Mouse (Mus musculus): ENCODE measurements around the gene Tas2r123.

Tas2r123 gene

DNA sequence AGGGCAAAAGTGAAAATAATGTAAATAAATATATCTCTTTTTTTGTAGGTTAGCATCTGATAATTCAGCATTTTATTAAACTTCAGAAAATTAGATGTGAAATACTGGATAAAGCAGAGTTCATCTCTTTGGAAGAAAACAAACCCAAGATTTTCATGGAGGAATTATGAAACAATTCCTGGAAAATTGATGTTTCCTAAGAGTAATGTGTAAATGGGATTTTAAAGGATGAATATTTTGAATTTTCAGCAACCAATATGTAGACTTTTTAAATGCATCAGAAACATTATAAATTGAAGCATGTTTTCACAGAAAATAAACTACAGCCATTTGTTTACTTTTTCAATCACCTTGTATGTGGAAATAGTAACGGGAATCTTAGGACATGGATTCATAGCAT is at the start of gene Tas2r123:
TSS of gene Tas2r123 (plus strand) at position 301 of the 400 bp plus-strand sequence.
- no peak within 1 kb of the TSS for H3K4me3 ChIP-seq (replicated peaks; ENCODE audit: low read length)
- H3K36me3 ChIP-seq (ENCODE audit: insufficient read depth, low read length) = no peaks in the 10 kb centered on the region
- H3K4me1 ChIP-seq (replicated peaks; ENCODE audit: low read depth, low read length) = no peaks in the 10 kb centered on the region
- H3K27me3 ChIP-seq (ENCODE audit: insufficient read depth, low read length) = no peaks in the 10 kb centered on the region
- no peak for TF ChIP-seq POU5F1 (IDR thresholded peaks at IDR 0.05; ENCODE audit: borderline replicate concordance, low read length)
- H3K9me3 ChIP-seq (ENCODE audit: low read length) = no peaks in the 10 kb centered on the region

DNA sequence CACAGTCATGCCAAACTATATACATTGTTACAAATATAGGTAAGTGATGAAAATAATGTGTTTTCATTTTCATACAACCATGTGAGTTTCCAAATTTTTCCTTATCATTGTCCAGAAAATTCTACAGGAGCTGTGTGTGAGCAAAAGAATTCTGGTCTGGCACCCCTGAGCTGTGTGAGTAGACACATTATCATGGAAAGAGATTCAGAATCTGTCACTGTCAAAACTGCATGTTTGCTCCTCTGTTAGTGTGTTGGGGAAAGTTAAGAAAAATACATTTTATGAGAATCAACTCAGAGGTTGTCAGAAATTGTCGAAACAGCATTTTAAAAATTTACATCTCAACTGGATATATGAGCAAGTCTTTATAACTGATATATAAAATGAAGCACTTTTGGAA is 44.4 kb upstream of the Tas2r123 start, which contains the start of gene Tas2r117:
TSS of gene Tas2r117 (plus strand) at position 301 of the 400 bp plus-strand sequence.
- no peaks in the 10 kb centered on the region for H3K36me3 ChIP-seq (ENCODE audit: insufficient read depth, low read length)
- H3K9me3 ChIP-seq (ENCODE audit: low read length) = no peaks in the 10 kb centered on the region
- H3K4me1 ChIP-seq (replicated peaks; ENCODE audit: low read depth, low read length) = no peaks in the 10 kb centered on the region
- H3K4me3 ChIP-seq (replicated peaks; ENCODE audit: low read length) = no peak within 1 kb of the TSS
- no peaks in the 10 kb centered on the region for H3K27me3 ChIP-seq (ENCODE audit: insufficient read depth, low read length)
- TF ChIP-seq POU5F1 (IDR thresholded peaks at IDR 0.05; ENCODE audit: borderline replicate concordance, low read length) (no peak), CTCF (conservative IDR thresholded peaks at IDR 0.05; ENCODE audit: low read length) (no peak), NANOG (IDR thresholded peaks at IDR 0.05; ENCODE audit: borderline replicate concordance, low read length) (no peak)

DNA sequence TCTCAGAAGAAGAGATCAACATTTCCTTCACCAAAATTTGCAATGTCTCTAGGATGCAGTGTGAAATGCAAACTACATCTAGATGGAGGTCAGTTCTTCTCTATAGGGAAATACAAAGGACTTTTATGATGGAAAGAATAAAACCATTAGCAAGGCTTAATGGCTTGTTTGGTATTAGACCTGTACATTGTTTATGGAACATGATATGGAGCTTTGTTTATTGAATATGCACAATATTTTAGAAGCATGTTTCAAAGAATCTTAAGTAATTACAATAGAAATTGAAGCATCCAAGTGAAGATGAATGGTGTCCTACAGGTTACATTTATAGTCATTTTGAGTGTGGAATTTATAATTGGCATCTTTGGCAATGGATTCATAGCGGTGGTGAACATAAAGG is 8.2 kb downstream of the Tas2r123 start, which contains the start of gene Tas2r116:
TSS of gene Tas2r116 (plus strand) at position 301 of the 400 bp plus-strand sequence.
- Histone ChIP-seq H3K36me3 (ENCODE audit: insufficient read depth, low read length) (no peaks in the 10 kb centered on the region), H3K4me3 (replicated peaks; ENCODE audit: low read length) (no peak within 1 kb of the TSS), H3K27me3 (ENCODE audit: insufficient read depth, low read length) (no peaks in the 10 kb centered on the region), H3K4me1 (replicated peaks; ENCODE audit: low read depth, low read length) (no peaks in the 10 kb centered on the region), H3K9me3 (ENCODE audit: low read length) (no peaks in the 10 kb centered on the region)
- no peak for TF ChIP-seq POU5F1 (IDR thresholded peaks at IDR 0.05; ENCODE audit: borderline replicate concordance, low read length)
- no peak for TF ChIP-seq CTCF (conservative IDR thresholded peaks at IDR 0.05; ENCODE audit: low read length)
- no peak for TF ChIP-seq NANOG (IDR thresholded peaks at IDR 0.05; ENCODE audit: borderline replicate concordance, low read length)

DNA sequence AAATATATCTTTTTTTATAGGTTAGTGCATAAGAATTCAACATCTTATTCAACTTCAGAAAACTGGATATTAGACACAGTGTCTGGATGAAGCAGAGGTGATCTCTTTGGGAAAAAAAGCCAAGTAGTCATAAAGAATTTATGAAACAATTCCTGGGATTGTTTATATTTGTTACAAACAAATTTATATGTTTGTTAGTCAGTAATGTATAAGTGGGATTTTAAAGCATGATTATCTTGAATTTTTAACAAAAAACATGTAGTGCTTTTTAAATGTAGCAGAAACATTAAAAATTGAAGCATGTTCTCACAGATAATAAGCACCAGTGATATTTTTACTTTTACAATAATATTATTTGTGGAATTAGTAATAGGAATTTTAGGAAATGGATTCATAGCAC is 20.8 kb downstream of the Tas2r123 start, which contains the start of gene Tas2r110:
TSS of gene Tas2r110 (plus strand) at position 301 of the 400 bp plus-strand sequence.
- no peak within 1 kb of the TSS for H3K4me3 ChIP-seq (replicated peaks; ENCODE audit: low read length)
- H3K4me1 ChIP-seq (replicated peaks; ENCODE audit: low read depth, low read length) = no peaks in the 10 kb centered on the region
- H3K9me3 ChIP-seq (ENCODE audit: low read length) = no peaks in the 10 kb centered on the region
- TF ChIP-seq CTCF (conservative IDR thresholded peaks at IDR 0.05; ENCODE audit: low read length) = no peak
- no peak for TF ChIP-seq POU5F1 (IDR thresholded peaks at IDR 0.05; ENCODE audit: borderline replicate concordance, low read length)
- no peak for TF ChIP-seq NANOG (IDR thresholded peaks at IDR 0.05; ENCODE audit: borderline replicate concordance, low read length)
- H3K36me3 ChIP-seq (ENCODE audit: insufficient read depth, low read length) = no peaks in the 10 kb centered on the region
- H3K27me3 ChIP-seq (ENCODE audit: insufficient read depth, low read length) = no peaks in the 10 kb centered on the region

DNA sequence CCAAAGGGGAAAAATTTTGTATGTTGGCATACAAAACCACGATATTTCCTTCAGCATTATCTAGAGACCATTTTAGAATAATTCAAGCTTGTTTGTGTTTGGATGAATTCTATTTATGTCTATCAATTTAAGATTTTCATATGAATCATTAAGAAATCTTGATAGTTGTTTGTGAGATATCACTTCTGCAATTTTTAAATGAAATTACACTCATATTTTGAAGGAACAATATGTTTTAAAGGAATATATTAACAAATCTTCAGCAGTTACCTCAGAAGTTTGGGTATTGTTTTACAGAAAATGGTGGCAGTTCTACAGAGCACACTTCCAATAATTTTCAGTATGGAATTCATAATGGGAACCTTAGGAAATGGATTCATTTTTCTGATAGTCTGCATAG is 45.8 kb downstream of the Tas2r123 start, which contains the start of gene Tas2r113:
TSS of gene Tas2r113 (plus strand) at position 301 of the 400 bp plus-strand sequence.
- no peaks in the 10 kb centered on the region for H3K27me3 ChIP-seq (ENCODE audit: insufficient read depth, low read length)
- H3K36me3 ChIP-seq (ENCODE audit: insufficient read depth, low read length) = no peaks in the 10 kb centered on the region
- no peaks in the 10 kb centered on the region for H3K4me1 ChIP-seq (replicated peaks; ENCODE audit: low read depth, low read length)
- H3K9me3 ChIP-seq (ENCODE audit: low read length) = no peaks in the 10 kb centered on the region
- H3K4me3 ChIP-seq (replicated peaks; ENCODE audit: low read length) = no peak within 1 kb of the TSS
- no peak for TF ChIP-seq NANOG (IDR thresholded peaks at IDR 0.05; ENCODE audit: borderline replicate concordance, low read length)
- TF ChIP-seq POU5F1 (IDR thresholded peaks at IDR 0.05; ENCODE audit: borderline replicate concordance, low read length) = no peak
- TF ChIP-seq CTCF (conservative IDR thresholded peaks at IDR 0.05; ENCODE audit: low read length) = no peak
